Mouse (Mus musculus): ENCODE measurements around the gene Srbd1.

The Srbd1 gene

DNA sequence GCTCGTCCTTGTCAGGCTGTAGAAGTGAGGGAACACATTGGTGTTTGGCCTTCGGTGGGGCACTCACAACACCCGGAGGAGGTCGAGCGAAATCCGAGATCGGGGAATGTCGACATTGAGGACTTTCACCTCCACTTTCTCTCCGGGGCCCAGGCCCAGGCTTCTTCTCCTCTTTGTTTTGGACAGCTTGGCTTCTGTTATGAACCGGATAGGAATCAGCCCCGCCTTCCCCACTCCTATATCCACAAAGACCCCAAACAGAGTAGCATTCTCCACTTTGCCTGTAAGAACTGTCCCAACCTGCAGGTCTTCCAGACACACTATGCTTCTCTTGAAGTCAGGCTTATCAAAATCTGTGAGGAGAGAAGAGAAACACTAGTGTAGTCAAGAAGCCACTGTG is 159.8 kb downstream of the Srbd1 start:
- DNase-seq (ENCODE audit: low read depth, low spot score): peak; percentile 50

DNA sequence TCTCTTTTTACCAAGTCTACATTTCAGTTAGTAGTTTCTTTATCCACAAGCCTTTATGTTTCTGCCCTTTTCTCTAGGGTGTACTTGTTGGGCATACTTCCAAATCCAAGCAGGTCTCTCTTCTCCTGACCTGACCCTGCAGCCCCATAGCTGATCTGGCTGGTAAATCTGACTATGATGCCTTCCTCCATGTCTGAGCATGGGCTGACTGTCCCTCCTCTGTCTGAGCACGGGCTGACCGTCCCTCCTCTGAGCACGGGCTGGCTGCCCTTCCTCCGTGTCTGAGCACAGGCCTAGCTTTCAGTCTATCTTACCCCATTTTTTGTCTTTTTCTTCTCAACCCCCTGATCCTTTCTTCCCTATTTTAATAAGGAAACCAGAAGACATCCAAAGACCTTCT is 162.7 kb downstream of the Srbd1 start:
- DNase-seq (ENCODE audit: low read depth, low spot score): no peak

DNA sequence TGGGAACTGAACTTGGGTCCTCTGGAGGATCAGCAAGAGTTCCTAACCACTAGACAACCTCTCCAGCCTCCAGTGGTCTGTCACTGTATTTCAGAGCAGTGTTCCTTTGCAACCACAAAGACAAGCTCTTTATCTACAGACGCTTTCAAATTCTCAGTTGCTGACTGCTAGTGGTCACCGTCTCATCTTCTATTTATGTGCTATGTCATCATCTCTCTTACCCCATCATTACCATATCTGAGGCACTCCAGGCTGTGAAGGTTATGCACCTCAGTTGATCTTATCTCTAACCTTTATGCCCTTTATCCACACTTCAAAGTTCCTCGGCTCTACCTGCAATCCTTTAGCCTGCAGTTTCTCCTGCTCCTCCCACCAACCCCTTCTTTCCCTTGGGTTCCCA is 163.1 kb downstream of the Srbd1 start:
- no peak for DNase-seq (ENCODE audit: low read depth, low spot score)

DNA sequence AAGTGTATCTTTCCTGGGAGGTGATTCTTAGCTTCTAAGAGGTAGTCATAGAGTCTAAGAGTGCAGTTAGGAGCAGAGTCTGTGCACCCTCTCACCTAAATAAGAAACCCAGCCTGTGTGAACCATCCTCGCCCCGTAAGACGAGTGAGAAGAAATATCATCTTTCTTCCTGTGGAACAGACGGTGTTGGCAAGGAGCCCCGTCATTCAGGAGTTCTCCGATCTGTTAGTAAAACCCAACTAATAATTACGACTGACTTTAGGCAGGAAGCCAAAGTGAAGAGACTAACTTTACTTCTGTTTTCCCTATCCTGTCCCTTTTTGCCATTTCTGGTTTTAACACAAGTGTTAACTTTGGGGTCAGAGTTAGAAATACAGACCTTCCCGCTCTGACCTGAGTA is 166.1 kb downstream of the Srbd1 start:
- DNase-seq (ENCODE audit: low read depth, low spot score): no peak

DNA sequence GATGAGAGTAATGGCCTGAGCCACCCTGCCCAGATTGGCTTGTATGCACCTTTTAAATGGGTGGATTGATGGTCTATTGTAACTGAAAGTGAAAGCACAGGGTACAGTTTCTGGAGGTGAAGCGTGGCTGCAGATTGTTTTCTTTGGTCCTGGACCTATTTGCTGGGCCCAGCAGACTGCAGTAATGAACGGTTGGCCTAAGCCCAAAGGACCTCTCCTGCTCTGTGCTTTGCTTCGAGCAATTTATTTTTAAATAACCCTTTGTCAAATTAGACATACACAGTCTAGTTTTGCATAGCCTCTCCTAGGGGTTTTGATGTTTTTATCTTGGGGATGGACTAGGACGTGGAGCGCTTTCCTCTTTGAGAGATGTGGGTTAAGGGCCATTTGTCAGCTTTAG is 169.9 kb downstream of the Srbd1 start:
- DNase-seq (ENCODE audit: low read depth, low spot score): no peak

DNA sequence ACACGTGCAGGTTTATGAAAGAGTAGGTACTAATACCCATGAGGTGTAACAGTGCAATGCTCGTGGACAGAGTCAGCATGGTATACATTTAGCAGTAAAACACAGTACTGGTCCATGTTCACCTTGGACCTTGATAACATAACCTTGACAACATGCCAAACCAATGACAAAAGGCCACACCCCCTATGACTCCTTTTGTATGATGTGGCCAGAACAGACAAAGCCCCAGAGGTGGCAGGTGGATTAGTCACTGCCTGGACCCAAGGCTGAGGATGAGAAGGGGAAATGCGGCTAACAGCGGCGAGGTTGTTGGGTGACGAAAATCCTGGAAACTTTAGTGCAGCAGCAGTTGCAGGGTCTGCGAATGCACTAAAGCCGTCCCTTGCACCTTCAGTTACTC is 170.4 kb downstream of the Srbd1 start:
- peak; percentile 50 for DNase-seq (ENCODE audit: low read depth, low spot score)

DNA sequence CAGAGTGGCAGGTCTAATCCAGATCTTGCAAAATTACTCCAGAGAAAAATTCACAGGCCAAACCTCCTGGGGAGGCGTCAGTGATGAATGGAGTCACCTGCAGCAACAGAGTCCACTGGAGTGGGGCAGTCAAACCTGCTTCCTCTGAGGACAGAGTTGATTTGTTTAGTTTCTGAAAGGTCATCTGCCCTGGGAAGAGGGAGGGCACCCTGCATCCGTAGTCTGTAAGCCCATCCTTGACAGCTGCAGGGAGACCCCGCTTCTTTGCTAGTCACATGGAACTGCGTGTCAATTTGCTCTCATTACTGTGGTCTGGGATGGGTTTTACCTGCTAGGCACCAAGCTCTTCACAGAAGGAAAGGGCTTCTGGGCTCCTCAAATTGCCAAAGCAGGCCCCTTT is 173.9 kb downstream of the Srbd1 start:
- DNase-seq (ENCODE audit: low read depth, low spot score): no peak

DNA sequence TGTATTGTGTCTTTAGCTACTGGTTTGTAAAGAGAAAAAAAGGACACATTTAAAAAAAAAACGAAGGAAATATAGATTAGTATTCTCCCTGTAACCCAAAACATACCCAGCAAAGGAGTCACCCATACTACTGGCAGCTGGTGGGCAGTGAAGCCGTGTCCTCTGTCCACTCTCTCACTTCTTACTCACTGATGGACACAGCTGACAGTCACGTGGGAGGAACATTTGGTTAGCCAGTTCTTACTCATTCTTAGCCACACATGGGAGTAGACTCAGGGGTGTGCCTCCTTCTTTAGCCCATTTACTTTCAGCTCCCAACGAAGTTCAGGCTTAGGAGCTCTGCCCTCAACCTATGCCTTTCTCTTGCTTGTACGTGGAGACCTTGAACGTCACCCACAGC is 183.3 kb downstream of the Srbd1 start:
- no peak for DNase-seq (ENCODE audit: low read depth, low spot score)

DNA sequence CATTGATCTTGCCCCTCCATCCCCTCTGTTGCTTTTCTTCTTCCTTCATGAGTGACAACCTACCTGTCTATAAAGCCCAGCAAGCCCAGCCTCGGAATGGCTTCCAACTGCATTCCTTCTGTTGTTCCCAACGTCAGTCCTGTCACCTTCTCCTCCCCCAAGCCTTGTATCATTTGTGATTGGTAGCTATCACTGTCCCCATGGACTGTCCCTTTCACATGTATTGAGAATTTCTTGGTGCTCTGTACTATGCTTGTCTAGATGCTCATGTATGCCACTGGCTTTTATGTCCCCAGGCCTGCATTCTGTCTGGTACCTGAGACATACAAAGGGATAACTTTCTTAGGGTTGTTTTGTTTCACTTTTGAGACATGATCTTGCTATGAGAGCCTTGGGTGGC is 193.2 kb downstream of the Srbd1 start:
- DNase-seq (ENCODE audit: low read depth, low spot score): no peak

DNA sequence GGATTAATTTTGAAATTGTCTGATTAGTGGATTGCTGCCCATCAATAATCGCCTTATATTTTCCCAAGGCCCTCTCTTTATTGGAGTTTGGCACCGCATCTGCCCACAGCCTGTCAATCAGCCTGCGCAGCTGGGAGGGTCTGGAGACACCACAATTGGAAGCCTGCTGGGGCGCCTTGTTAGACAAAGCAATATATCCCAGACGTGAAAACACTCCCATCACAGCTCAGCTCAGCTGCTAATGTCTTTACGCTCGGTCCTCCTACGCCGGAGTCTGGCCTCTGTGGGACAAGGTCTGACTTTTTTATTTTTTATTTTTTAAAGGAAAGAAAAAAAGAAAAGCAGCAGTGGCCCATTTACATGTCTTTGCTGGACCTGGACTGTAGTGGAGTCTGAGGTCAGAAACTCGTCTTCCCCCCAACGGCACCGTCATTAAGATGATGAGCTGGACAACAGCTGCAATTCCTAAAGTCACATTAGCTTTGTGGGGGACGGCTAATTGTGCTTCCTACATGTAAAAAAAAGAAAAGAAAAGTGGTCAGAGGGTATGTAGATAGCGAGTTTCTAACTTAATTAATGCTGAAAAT is 195.0 kb downstream of the Srbd1 start:
- DNase-seq (ENCODE audit: low read depth, low spot score): peak; percentile 16

DNA sequence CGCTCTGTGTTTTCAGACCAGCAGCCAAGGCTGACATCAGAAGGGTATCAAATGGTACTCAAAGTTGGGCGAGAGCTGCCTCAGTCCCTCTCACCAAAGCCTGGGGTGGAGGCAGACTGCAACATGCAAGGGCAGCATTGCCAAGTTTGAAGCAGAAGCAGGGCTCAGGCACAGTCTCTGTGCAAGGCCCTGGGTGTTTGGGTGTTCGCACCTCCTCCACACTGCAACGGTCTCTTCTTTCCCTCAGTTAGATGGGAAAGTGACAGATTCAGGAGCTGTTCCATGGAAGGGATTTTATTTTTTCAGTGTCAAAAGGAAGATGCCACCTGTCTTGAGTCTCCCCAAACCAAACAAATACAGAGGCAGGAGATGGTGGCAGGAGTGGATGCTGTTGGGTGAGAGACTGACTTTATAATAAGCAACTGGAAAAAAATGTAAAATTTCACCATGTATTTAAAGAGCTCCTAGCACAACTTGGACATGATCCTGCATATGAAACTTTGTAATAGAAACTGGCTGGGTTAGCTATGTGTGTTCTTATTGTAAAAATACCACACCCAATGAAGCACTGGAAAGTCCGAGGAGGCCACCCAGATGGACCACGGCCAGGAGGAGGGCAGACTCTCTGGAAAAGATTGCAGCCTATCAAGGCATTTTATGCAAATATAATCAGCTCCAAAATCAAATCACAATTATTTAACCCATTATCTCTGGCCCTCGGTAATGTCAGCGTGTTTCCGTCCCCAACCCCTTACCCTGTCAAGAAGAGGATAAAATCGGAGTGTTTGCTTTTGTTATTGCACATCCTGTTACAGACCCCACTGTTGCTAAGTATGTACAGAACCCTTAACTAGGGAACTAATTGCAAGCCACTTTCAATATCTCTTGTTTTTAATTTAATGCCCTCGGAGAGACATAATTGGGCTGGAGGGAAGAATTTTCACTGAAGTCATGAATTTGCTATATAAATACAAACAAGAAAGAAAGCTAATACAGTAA is 195.8 kb downstream of the Srbd1 start:
- no peak for DNase-seq (ENCODE audit: low read depth, low spot score)

DNA sequence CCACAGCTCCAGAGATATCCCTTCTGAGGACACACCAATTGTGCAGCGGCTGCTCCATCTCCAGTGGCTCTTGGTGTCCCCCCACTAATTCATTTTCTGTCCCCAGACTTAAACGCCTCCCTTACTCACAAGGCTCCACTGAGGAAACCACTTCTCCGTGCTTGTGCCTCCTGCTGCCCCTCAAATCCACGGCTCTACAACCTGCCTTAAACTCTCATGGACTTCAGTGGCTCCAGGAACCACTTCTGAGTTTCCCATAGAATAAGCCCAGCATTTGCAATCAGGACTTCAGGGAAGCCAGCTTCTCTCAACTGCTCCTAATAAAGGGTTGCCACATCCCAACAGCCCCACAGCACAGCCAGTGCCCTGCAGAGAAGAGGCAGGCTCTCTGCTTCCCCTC is 200.2 kb downstream of the Srbd1 start:
- DNase-seq (ENCODE audit: low read depth, low spot score): no peak

DNA sequence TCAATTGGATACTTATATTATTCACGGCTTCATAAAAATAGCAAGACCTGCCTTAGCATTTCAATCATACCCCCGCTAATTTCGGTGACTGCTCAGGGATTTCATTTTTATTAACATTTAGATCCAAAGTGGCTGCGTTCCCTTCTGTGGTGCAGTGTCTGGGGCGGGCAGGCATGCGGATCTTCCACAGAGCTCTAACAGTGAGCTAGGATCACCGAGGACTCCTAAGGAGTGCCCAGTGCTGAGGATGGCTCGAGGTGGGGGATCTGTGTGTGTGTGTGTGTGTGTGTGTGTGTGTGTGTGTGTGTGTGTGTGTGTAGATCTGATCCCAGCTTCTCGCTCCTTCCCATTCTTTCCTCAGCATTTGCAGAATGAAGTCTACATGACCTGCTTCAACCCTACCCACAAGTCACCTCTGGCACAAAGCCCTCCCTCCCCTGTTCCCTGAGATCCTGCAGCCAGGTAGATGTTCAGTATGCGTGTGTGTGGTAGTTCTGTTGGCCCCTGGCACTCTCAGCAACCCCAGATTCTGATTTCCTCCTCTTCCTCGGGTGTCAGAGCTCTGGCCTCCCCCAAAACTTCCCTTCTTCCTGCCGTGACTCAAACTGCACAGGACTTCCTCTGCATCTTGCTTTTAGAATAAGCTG is 200.9 kb downstream of the Srbd1 start:
- no peak for DNase-seq (ENCODE audit: low read depth, low spot score)

DNA sequence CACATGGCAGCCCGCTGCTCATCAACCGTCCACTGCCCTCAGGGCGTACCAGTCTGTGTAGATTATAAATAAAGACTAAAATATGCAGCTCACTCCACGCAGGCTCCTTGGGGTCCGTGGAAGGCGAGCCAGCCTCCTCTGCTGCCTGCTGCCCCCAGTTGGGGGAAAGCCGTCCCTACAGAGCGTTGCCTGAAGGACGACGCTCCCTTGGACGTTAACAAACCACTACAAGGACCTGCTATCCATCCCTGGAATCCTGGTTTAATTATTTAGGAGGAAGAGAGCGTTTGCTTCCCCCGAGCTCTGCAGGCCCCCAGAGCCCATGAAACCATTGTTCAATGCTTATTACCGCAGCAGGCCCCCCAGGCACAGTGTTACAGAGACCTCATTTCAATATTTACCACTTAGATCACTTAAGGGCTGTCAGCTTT is 201.4 kb downstream of the Srbd1 start:
- no peak for DNase-seq (ENCODE audit: low read depth, low spot score)

DNA sequence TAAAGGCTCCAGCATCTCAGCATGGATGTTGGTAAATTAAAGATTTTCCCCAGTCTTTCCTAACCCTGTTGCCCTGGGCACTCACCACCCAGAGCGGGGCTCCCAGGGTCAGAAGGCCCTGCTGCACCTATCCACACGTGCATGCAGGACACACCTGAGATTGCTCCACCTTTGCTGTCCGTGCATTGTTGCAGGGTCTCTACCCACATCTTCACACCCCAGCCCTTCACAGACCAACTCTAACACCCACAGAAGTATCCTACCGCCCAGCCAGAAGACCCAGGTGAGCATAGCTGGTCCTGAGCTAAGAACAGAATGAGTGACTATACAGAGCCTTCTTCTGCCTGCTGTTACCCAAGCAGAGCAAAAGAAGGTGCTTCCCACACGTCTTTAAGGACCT is 201.9 kb downstream of the Srbd1 start:
- DNase-seq (ENCODE audit: low read depth, low spot score): no peak

DNA sequence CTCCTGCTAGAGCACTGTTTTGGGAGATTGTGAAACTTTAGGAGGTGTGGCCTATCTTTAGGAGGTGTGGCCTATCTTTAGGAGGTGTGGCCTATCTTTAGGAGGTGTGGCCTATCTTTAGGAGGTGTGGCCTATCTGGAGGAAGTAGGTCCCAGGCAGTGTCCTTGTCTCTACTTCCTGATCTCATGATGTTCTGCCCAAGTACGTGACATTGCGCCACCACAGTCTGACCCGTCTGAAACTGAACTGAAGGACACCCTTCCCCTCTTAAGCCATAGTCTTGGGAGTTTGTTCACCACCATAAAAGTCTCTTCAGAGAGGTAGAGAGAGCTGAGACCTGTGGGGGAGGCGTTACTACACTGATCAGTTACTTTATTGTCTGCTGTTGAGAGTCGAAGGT is 202.9 kb downstream of the Srbd1 start:
- no peak for DNase-seq (ENCODE audit: low read depth, low spot score)

DNA sequence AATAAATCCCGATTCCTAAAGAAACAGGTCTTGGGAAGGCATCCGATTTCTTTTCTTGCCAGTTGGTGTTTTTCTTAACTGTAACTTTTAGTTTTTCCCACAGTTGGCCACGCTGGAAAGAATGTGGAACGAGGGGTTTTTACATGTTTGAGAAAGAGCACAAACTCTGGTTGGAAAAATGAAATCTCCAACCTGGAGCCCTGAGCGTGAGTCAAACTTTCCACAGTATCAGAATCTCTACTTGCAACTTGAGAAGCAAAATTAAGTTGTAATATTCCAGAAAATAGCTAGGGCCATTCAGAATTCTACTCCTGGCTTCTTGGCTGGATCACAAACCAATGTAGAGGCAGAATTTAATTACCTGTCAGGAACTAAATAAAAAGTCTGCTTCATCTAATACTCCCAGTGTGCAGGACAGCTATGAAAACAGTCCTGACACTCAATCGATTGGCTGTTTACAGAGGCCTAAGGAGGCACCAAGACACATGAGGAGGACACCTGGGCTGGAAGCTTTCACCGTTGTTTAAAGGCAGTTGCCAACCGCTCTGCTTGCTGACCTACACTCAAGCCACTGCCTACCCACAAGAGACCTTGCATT is 203.7 kb downstream of the Srbd1 start:
- DNase-seq (ENCODE audit: low read depth, low spot score): no peak

DNA sequence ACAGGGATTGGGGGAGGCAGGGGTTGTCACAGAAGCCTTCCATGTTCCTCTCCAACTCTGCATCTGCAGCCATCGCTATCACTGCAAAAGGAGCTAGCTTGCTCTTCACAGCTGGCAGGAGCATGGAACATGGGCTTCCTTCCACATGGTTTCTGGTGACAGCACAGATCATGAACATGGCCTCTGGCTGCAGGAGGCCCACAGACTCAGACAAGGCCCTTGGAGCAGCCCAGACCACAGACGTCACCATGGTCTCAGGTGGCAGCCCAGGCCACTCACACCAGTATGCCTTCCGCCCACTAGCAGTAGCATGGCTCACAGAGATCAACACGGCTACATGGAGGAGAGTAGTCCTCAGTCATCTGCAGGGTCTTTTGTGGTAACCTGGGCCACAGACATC is 207.8 kb downstream of the Srbd1 start:
- no peak for DNase-seq (ENCODE audit: low read depth, low spot score)

DNA sequence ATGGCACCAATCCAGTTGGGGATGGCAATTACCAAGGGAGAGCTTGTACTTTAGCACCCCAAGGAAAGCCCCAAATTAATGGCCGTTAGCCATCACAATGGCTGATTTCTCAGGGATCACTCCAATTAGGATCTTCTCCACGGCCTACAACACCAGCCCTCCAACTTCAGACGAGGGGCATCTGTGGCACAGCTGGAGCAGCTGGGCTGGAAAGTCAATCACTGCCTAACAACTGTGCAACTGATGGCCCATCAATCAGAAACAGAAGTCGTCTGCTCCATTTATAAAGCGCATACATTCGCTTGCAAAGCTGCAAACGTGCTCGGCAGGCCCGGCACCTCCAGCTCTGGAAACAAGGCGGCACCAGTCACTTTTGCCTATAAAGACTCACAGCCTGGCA is 209.7 kb downstream of the Srbd1 start:
- DNase-seq (ENCODE audit: low read depth, low spot score): no peak
